Mouse (Mus musculus) cerebellum, adult 8-10 months (tissue): ENCODE data around the gene Usp6nl.

Experiments
- DNase-seq: peaks from one replicate; pipeline ENCODE4 v3.0.0; 2022

Gene Usp6nl

GRCm38 (mm10) chr2:6333570-6333969 lies 11.1 kb downstream of the Usp6nl start:
- no peak for DNase-seq

- DNase-seq, result no peak
These were observed 11.5 kb downstream of the Usp6nl start for GRCm38 (mm10) chr2:6334011-6334410.

- no peak for DNase-seq
These were observed 12.7 kb downstream of the Usp6nl start for GRCm38 (mm10) chr2:6335032-6335735.

DNA sequence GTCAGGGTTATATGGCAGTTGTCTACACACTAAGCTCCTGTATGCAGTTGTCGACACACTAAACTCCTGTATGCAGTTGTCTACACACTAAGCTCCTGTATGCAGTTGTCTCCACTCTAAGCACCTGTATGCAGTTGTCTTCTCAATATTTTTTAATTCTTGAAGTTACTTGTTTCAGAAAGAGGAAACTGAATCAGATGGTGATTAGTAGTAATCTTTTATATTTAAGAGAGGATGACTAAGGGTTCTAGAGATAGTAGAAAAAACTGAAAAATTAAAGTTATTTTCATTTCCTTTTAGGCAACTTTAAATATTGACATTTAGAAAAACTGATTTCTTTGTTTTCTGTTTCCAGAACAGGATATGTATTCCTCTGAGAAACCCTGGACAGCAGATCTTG lies 13.5 kb downstream of the Usp6nl start:
- no peak for DNase-seq

DNA sequence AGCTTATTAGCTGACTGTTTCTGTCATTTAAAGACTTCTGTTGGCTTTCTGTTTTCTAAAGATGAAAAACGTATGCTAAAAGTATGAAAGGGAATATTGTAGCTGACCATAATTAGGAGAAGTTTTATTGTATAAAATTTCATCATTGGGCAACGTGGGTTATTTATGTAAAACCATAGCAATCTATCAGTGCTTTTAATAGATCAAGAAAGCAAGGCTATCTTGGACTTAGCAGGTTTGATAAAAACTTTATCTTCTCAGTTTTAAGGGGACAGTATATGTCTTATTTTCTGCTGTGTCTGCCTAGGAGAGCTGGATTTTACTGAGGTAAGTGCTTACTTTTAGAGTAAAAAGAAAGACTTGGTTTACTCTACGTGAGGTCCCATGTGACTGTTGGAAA lies 14.2 kb downstream of the Usp6nl start:
- no peak for DNase-seq

GRCm38 (mm10) chr2:6337436-6337835 lies 15.0 kb downstream of the Usp6nl start:
- no peak for DNase-seq

GRCm38 (mm10) chr2:6338031-6338629 lies 15.7 kb downstream of the Usp6nl start:
- no peak for DNase-seq

GRCm38 (mm10) chr2:6340439-6340838 lies 18.0 kb downstream of the Usp6nl start:
- DNase-seq, result no peak

GRCm38 (mm10) chr2:6341496-6341895 lies 19.0 kb downstream of the Usp6nl start:
- no peak for DNase-seq

DNA sequence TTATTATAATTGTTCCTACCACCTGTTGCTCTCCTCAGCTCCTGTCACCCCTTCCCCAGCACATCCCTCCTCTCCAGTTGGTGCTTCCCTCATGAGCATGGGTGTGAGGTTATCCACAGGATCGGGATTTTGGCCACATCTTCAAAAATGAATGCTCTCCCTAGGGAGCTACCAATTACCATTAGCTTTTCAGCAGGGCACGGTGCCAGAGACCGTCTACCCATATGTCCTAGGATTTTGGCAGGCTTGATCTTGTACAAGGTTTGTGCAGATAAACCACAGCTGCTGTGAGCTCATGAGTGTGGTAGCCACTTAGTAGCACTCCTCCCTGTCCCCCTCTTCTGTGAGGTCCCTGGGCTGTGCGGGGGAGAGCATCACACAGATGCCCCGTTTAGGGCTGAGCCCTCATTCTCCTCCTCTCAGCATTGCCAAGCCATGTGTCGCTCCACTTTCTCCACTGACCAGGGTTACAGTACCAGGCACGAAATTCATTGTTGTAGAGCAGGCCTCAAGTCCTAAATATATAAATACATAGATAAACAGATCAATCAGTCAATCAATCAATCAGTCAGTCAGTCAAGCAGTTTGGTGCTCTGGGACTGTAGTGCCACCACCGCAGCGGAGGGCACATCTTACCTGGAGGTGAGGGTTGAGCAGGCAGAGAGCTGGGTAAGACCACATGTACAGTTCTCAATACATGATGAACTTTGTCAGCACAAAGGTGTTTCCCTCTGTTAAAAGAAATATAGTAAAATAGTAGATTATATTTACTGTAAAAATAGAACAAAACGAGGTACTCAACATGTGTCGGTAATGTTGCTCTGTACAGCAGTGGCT lies 27.0 kb downstream of the Usp6nl start:
- peak; percentile 37 for DNase-seq

- no peak for DNase-seq
These were observed 27.7 kb downstream of the Usp6nl start for GRCm38 (mm10) chr2:6350164-6350563.

DNA sequence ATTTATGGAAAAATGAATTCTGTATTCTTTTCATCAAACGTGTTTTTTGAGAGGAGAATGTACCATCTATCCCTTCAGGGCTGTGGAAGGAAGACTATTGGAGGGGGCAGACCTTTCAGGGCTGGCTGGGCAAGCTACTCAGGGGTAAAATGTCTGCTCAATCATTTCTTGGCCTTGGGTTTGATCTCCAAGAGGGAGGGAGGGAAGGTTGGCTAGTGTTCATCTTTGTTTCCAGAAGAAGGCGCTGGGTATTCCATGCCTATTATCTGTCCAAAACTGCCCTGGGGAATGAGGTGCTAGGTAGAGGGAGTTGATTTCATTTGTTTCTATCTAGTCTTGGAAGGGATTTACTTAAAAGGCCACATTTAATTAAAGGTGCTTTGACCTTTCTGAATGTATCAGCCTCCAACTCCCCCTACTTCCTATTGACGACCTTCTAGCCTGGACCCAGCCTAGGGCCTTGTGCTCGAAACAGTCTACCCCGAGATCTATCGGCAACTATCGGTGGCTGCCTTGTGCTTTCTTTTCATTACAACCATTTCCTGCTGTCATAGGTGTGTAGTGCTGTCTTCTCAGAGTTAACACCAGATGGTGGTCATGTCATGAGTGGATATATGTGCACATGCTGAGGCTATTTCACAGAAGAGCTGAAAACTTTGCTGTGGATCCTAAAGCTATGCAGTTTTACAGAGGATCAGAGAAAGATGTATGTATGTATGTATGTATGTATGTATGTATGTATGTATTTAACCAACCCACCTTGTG lies 28.6 kb downstream of the Usp6nl start:
- no peak for DNase-seq

DNA sequence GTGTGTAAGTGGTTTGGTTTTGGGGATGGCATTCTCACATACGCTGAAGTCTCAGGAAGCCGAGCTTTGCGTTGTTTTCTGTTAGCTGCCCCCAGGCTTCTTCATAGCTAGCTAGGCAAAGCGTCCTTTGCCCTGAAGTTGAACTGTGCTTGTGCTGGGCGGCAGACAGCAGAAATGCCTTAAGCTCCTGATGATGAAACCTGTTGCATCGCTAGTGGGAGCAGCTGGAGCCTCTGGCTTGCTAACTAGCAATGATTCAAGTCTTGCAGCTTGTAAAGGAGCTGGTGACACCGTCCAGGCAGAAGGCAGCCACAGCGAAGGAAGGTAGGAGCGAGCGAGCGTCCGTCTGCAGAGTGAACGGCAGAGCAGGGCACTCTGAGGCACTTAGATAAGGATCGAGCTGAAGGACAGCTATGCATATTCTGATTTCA lies 30.1 kb downstream of the Usp6nl start:
- no peak for DNase-seq

DNA sequence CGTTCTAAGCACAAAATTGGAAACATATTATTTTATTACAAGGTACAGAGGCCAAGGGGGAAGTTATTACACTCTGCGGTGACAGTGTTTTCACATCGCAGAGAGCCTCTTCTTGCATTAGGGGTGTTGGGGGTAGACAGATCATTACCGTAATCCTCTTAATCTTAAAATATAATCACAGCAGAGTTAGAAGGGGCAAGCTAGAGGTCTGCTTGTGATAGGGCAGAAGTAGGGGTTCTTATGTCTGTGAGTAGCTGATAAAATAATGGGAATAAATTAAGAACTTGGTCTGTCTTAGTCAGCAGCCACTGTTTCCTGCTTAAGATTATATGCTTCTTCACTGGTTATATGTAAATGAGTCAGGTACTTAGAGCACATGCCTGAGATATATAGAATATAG lies 30.6 kb downstream of the Usp6nl start:
- DNase-seq, result no peak

- no peak for DNase-seq
These were observed 34.8 kb downstream of the Usp6nl start for GRCm38 (mm10) chr2:6357306-6357705.

- DNase-seq, result no peak
These were observed 37.2 kb downstream of the Usp6nl start for GRCm38 (mm10) chr2:6359645-6360044.

DNA sequence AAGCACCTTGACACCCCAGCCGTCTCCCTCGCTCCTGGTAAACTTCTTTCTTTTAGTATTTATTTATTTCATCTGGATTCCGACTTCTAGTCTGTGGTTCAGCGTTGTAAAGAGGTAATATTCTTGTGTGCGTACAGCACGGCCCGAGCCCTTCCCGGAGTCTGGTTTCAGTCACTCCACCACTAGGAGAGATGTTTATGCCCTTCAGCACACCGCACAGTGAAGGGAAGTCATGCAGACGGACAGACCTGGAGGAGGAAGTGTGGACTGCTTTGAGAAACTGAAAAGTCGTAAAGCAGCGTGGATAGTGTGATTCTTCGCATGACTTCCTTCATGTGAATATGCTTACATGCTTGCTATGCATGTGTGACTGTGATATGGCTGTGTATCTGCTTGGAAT lies 40.7 kb downstream of the Usp6nl start:
- DNase-seq, result no peak

DNA sequence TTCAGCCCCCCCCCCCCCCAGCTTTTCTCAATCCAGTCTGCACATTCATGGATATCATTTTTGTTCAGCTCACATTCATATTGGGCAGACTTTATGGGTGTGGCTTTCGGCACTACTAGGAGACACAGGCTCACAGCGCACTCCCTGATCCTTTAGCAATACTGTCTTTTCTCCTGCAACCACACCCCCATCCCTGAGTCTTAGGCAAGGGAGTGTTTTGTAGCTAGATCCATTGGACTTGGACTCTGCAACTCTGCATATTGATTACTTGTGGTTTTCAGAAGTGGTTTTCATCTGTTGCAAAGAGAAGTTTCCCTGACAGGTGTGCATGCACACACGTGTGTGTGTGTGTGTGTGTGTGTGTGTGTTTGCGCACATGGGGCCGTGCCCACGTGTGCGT lies 41.5 kb downstream of the Usp6nl start:
- DNase-seq, result no peak

- no peak for DNase-seq
These were observed 44.1 kb downstream of the Usp6nl start for GRCm38 (mm10) chr2:6366521-6366928.

GRCm38 (mm10) chr2:6366973-6367372 lies 44.5 kb downstream of the Usp6nl start:
- DNase-seq, result no peak

DNA sequence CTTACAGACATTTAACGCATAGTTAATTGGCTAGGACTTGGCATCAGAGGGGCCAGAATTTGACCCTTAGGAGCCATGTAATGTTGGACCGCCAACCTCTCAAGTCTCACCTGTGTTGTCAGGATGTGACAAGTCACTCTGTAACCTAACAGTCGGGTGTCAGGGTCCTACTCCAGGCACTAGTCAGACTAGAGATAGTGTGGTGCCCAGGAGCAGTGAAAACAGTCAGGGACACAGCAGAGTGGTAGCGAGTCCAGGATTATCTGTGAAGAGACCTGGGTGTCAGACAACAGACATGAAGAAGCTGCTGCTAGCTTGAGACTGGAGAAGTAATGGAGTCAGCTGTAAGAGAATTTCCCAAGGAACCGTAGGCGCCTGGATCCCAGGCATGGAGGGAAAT lies 45.0 kb downstream of the Usp6nl start:
- no peak for DNase-seq

- DNase-seq, result no peak
These were observed 51.7 kb downstream of the Usp6nl start for GRCm38 (mm10) chr2:6374216-6374615.

- no peak for DNase-seq
These were observed 53.6 kb downstream of the Usp6nl start for GRCm38 (mm10) chr2:6376071-6376470.
